Mouse (Mus musculus) 3T3-L1 (cell line): Measurements from ENCODE around the gene Frrs1.
"Not testable (repeated sequence)": the region's sequence is repeated elsewhere in the genome, so short reads cannot be mapped to it uniquely, and the experiment has no call there.

Experiments used
- DNase-seq: peaks from one replicate; pipeline ENCODE4 v3.0.0-alpha.2; 2015; ENCODE audit warnings: low read depth, low spot score

Gene Frrs1

DNA sequence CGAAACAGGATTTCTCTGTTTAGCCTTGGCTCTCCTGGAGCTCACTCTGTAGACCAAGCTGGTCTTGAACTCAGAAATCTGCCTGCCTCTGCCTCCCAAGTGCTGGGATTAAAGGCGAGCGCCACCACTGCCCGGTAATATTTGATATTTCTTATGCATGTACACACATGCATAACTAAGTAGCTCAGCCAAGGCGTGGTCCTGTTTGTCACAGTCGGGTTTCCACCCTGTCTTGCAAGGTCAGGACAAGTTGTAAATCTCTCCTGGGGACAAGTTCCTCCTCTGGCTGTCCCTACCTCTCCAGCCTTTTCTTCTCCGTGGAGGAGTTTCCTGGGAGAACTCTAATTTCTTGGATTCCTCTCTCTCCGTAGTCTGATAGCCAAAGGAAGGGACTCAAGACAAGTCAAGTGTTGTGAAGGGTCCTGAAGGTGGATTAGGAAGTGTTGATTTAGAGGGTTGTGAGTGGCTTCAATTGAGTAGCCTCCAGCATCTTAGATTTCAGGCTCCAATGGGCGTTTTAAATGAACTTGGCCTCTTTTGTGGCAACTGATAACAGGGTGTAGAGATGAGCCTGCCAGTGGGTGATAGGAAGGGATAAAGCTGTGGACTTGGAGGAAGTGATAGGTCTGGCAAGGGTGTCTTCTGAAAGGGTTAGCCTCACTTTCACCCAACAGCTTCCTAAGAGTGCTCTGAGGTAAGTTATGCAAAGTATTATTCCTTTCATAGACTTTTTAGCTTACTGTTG, at the start of gene Frrs1:
Gene Frrs1 (plus strand): TSS at position 524 of the 745 bp plus-strand sequence.
- no peak for DNase-seq

DNA sequence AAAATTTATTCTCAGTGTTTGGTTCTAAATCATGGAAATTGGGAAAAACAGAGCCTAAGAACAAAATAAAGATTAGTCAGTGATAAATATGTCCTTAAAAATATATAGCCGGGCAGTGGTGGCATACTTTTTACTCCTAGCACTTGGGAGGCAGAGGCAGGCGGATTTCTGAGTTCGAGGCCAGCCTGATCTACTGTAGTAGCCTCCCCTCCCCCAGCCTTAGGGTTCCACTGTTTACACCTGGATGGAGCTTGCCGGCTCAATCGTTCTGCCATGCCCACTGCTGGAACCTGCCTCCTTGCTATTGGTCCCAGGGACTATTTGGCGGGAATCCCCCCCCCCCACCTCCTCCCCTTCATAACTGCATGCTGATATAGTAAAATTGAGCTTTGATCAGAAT, 48.9 kb upstream of the Frrs1 start:
- not testable (repeated sequence) for DNase-seq

DNA sequence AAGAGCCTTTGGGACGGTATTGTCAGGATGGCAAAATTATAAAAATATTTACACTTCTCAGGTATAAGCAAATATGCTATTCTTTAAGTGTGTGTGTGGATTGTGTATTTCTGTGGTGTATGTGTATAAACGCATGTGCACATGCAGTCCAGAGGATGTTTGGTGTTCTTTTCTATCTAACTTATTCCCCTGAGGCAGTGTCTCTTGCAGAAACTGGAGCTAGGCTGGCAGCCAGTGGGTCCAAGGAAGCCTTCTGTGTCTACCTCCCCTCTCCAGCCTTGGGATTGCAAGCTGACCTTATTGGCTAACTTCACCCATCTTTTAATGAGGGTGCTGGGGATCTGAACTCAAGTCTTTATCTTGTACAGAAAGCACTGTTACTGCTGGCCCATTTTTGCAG, 46.3 kb upstream of the Frrs1 start:
- no peak for DNase-seq

DNA sequence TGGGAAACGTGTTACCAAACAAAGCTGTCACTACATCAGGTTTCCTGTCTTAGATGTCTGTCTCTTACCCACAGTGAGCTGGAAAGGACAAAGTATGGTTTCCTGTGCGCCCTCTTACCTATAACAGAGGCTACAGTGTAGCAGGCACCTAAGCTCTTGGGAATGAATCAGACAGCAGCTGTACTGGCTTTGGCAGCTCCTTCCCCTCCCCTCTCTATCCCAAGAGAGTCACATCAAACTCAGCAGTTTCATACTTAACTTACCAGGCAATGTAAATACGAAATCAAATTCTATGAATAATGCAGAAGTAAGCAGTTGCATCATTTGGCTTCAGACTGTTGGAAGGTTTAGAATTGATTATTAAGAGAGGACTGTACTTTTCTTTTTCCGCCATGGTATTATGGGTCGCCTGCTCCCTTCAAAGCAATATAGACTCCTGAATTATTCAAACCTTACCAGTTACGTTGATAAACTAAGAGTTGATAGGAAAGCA, 43.9 kb upstream of the Frrs1 start:
- DNase-seq = no peak

DNA sequence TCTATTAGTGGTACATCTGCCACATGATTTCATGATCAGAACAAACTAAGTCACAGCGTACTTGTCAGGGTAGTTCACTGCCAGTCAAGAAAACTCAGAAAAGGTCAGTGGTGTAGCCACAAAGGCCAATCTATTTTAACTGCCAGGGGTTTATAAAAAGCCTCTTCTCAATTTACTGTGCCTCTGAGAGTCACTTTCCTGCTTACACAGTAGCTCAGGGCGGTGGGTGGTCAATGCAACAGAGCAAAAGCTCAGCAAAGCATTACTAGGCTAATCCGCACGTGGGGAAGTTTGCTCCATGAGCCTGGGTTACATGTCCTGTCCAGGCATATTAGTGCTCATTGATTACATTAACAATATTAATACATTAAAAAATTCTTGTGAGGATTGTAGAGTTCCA, 43.3 kb upstream of the Frrs1 start:
- no peak for DNase-seq

DNA sequence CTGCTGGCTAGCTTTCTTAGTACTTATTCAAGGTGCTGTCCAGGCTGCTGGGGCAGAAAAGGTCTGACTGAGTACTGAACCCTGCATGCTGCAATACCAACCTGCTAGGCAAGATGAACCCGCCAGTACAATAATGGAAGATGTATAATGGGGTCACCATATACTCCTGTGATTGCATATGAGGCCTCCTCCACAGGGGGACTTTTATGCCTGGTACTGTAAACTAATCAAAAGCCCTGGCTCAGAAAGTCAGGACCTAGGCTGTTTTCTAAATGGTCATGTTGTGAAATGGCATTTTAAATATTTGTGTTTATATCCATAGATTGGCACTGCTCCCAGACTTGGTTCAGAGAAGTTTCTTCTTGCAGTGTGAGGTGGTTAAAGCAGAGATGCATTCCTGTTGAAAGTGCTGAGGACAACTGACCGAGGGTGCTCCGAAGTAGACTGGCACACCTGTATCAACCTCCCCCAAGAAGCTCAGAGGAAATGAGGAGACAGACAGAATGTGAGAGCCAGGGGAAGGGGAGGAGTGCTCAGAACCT, 42.5 kb upstream of the Frrs1 start:
- peak; percentile 54 for DNase-seq

DNA sequence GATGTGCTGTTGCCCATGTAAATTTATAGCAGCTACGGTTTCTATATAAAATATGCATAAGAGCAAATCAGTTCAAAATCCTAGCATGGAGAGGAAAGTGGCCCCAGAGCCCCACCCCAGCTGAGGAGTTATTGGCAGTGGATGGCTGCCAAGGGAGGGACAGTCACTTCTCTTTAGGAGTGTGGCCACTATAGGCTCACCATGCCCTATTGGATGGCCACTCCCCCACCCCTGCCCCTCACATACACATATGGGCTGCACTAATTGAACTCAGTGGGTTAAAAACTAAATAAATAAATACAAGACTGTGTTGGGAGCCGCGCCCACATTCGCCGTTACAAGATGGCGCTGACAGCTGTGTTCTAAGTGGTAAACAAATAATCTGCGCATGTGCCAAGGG, 42.0 kb upstream of the Frrs1 start:
- no peak for DNase-seq

DNA sequence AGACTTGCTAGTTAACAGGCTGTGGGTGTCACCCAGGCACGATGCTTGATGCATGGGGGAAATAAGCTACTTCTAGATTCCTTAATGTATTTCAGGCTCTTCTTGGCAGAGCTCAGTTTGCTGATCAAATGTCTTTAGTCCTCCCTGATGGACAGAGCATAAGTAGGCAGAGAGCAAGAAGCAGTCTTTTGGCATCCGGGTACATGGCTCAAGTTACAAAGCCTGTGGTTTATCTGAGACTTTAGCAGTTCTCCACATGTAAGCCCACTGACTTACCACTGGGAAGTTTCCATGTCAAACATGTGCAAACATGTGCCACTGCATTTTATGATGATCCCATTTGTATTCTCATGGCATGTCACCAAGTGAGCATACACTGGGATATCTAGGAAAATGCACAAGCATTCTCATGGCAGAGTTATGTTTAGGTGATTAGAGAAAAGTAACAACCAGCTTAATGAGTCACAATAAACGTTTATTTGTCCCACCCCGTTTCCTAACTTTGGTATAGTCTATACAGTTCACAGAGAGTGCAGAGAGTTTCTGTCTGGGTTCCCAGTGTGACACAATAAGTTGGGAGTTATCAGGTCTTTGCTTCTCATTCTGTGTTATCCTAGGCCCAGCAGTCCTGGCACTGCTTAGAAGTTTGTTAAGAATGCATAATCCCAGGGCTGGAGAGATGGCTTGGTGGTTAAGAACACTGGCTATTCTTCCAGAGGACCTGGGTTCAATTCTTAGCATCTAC, 32.6 kb upstream of the Frrs1 start:
- peak; percentile 71 for DNase-seq

DNA sequence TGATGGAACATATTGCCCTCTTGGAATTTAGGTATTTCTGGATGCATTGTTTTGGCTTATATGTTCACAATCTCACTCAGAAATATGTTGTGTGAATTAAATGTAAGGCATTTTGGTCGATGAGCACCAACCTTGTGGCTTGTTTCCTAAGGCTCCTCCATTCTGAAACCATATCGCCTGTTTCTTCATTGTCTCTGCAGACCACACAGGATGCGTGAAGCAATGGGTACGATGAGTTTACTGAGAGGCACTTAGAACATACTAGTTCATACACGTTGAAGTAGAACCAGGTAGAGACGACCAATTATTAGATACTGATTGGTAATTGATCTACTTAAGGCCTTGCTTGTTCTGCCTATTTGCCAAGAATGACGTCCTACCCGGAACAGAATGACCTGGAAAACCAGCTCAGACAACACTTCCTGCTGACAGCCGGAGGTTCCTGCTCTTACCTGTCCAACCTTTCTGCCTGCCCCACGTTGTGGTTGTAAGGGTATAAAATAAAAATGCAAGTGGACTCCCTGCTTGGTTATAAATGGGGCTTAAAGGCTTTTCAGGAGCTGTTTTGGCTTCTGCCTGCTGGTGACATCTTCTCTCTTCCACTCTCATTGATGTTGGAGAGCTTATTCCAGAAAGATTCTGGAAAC, 29.9 kb upstream of the Frrs1 start:
- no peak for DNase-seq

DNA sequence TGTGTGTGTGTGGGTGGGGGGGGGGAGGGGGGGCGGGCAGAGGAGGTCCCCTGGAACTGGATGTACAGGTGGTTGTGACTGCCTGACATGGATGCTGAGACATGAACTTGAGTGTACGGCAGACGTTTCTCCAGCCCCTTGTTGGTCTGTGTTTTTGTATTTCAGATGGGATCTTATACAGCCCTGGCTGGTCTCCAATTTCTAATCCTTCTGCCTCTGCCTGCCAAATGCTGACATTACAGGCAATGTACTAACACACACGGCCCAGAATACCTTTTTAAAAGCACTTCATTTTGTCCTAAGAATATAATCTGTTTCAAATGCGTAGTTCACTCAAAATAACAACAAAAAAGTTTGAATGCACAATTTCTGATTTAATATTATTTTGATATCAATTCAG, 27.9 kb upstream of the Frrs1 start:
- DNase-seq = no peak

DNA sequence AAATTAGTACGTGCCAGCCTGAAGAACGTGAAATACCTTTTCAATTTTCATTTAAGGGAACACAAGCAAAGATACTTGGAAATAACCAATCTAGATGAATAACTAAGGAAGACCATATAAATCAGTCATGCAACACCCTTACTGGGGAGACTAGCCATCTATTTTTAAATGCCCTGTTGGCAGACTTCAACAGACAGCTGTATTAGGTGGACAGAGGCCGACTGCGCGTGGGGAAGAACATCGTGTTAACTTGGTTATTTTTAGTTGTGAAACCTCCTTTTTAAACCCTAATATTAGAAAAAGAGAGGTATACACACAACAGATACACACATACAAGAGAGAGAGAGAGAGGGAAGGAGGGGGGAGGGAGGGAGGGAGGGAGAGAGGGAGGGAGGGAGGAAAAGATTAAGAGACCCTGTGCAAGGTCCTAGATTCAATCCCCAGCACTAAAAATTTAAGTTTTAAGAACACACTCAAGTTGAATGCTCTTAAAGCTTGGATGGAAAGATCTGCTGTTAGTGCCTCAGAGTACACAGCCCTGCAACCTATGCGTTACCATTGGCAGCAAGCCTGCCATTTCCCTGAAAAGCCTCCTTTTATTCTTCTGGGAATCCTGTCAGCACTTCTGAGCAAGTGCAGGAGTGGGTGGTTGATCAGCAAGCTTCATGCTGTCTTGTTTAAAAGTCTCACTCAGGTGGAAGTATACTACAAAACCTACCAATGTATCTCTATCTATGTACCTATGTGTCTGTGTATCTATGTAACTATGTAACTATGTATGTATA, 26.5 kb upstream of the Frrs1 start:
- no peak for DNase-seq

DNA sequence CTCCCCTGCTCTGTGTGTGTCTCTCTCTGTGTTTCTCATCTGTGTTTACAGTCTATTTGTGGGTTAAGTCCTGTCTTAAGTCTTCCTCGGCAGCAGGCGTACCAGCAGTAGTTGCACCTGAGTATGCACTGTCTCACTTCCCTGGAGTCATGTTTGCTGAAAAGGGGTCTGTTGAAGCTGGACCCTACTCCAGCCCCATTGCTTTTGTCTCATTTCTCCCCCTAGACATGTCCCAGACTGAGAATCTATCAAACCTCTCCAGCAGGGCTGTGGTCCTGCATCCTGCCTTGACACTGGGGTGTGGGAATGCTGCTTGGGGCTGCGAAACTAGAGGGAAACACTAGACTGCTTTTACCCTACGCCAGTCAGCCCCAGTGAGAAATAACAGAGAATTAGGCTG, 25.8 kb upstream of the Frrs1 start:
- no peak for DNase-seq

DNA sequence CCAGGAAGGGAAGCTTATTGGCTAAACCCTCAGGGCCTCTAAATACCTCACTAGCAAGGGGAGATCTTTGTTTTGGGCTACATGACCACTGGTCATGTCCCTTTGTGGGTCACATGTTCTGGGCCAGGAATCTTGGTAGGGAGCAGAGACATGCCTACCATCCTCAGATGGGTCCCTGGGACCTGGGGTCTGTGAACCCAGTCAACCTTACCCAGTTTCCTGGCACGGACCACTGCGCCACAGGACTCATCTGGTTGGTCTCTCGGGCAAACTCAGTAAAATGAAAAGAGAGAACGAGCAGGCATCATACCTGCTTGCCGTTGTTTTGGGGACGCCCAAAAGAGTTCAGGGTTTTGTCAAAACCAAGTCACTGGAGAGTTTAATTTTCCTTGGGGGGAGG, 25.0 kb upstream of the Frrs1 start:
- no peak for DNase-seq

DNA sequence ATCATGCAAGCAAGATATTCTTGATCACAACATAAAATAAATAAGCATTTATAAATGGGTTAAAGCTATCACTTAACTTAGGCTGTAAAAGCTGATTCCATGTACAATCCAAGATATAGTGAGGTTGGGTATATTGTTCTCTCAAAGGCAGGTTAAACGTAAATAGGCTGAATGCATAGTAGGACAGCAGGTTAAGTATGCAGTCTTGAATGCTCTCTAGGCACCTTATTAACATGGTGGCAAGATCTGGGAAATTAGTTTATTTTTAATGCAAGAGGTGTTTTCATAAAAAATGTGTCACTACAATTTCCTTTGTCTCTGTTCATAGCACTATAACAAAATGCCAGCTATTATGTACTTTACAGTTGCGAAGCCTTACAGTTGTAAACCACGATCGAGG, 23.9 kb upstream of the Frrs1 start:
- DNase-seq = no peak

DNA sequence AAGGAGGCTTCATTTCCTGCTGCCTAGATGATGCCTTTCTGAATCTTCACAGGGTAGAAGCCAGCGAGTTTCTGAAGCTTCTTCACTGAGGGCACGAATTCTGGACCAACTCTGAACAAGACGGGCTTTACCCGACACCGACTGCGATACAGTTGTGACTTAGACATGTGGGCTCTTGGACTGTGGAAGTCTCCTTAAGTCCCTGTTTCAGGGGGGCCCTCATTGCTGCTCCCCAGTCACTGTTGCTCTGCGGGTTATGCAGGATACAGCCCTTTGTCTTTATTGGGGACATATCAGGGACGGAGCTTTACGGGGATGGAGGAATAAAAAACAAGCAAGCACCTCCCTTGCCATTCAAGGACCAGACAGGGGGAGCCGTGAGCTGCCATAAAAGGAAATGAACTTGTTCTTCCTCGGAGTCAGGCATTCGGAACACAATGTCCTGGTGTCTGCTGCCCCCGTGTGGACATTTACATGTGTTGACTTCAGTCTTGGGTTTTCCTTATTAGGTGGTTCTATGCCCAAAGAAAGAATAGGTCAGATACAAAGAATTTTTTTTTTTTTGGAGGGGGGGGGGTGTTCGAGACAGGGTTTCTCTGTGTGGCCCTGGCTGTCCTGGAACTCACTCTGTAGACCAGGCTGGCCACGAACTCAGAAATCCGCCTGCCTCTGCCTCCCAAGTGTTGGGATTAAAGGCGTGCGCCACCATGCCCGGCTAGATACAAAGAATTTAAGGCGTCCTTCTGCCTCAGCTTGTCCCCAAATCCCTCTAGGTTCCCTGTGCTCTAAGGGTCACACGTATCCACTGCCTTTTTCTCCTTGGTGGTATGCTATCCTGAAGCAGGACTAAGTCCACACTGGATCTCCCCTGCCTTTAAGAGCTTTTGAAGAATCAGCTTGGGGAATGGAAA, 23.2 kb upstream of the Frrs1 start:
- DNase-seq = peak; percentile 97

DNA sequence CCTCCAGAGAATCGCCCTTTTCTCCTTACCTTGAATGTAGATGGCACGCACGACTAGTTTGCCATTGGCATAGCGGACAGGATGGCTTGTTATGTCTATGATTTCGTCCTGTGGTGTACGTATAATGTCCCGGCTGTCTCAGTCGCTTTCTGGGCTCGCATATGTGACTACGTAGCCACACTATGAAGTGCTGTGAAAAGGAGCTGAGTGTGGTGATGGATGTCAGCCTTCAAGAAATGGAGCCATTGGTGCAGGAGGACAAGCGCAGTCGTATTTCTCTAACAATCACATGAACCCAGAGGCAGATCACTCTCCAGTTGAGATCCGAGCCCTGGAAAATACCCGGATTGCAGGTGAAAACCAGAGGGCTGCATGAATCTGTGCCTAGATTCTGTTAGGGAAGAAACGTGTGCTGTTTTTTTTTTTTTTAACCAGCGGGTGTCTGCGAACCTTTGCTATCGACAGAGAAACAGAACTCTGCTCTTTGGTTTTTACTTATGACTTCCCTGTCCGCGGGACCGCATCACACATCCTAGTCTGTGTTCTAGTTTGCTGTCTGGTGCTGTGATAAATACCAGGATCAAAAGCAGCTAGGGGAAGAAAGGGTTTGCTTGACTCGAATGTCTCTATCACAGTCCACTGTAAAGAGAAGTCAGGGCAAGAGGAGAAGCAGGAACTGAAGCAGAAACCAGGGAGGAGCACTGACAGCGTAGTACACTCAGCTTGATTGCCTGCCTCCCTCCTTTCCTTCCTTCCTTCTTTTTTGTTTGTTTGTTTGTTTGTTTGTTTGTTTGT, 22.4 kb upstream of the Frrs1 start:
- DNase-seq = no peak

DNA sequence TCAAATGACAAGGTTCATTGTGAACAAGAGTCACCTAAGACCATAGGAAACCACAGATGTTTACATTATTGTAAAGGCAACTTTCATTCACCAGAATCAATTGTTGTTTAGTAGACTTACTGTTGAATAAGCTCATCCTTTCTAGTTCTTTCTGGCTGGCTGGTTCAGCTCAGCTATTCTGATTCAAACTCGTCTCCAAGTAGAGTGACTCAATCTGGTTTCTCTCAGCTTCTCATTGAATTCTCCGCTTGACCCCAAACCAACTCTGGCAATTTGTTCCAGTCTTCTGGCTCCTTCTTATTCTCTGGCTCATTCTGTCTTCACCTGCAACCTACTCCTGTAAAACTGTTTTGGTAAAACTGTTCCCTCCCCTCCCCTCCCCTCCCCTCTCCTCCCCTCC, 18.0 kb upstream of the Frrs1 start:
- DNase-seq = no peak

DNA sequence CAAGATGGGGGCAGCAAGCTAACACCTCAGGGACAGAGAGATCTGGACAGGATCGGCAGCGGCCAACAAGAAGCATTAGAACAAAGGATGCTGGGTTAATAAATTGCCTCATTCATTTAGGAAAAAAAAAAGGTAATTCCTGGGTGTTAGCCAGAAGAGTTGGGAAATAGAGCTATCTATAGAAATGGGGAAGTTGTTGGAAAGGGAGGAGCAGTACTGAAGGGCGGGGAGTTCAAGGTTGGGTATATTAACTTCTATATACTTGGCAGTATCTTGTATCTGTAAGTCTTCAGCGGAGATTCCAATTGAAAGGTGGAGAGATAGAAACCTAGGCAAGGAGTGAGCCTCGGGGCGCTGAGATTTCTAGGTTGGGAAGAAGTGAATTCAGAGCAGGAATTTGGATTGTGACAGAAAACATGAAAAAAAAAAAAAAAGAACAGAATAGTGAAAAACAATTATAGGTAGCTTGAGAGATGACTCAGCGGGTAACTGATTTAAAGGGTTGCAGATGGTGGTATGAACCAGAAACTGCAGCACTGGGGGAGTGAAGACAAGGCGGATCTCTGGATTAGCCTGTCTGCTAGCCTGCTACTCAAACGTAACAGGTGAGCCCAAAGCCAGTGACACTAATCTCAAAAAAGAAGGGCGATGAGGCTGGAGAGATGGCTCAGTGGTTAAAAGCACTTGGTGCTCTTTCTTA, 14.2 kb upstream of the Frrs1 start:
- DNase-seq = peak; percentile 52

DNA sequence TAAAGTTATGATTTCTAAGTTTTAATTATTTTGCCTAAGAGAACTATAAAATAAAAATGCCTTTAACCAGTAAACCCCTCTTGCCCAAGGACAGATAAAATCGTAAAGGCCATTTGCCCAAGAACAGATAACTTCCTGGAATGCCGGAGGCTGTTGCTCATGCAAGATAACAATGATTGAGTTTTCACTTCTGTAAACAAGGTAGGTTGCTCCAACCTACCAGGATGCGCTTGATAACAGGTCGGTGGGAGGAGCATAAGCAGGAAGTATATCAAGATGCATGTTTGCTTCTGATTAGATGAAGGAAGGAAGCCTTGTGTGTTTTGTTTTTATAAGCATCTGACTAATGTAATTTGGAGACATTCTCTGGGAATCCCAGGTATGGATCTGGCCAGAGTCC, 13.2 kb upstream of the Frrs1 start:
- no peak for DNase-seq
